Mouse (Mus musculus) midbrain, embryonic 15.5 days (tissue): ENCODE results near the gene Nr5a2. TPM values are rescaled to one million over a fixed set of nuclear protein-coding genes. Genes with fewer than 3 reads are reported as not detected.

Experiments
- ATAC-seq: fragments of 200-750 bp; cut with Nextera tagmentation; replicated peaks from 2 replicates; pipeline ENCODE4 v1.8.0; 2017; ENCODE audit warnings: moderate TSS enrichment
- H3K27ac ChIP-seq: fragments of 300-500 bp; sonication (generic); 2 replicates; pipeline ENCODE4 v1.5.1; 2015; ENCODE audit warnings: mild to moderate bottlenecking, inconsistent platforms
- H3K27me3 ChIP-seq: fragments of 300-500 bp; sonication (generic); replicated peaks from 2 replicates; pipeline ENCODE4 v1.6.1; 2015; ENCODE audit warnings: inconsistent platforms
- H3K36me3 ChIP-seq: fragments of 300-500 bp; sonication (generic); replicated peaks from 2 replicates; pipeline ENCODE4 v1.6.1; 2015; ENCODE audit warnings: inconsistent platforms
- H3K4me1 ChIP-seq: fragments of 300-500 bp; sonication (generic); 2 replicates; pipeline ENCODE4 v1.6.1; 2015; ENCODE audit warnings: inconsistent platforms
- H3K4me2 ChIP-seq: fragments of 300-500 bp; sonication (generic); 2 replicates; pipeline ENCODE4 v1.6.1; 2015; ENCODE audit warnings: inconsistent platforms, mild to moderate bottlenecking, moderate library complexity
- H3K4me3 ChIP-seq: fragments of 300-500 bp; sonication (generic); 2 replicates; pipeline ENCODE4 v1.5.1; 2015; ENCODE audit warnings: mild to moderate bottlenecking, inconsistent platforms
- H3K9ac ChIP-seq: fragments of 300-500 bp; sonication (generic); 2 replicates; pipeline ENCODE4 v1.6.1; 2015; ENCODE audit warnings: mild to moderate bottlenecking, inconsistent platforms
- H3K9me3 ChIP-seq: fragments of 300-500 bp; sonication (generic); 2 replicates; pipeline ENCODE4 v1.6.1; 2016; ENCODE audit warnings: inconsistent platforms
- WGBS: fragments of 180-500 bp; shearing (Covaris S2); methylation state at CpG from one replicate; pipeline ENCODE4 v1.1.7; 2015; ENCODE audit warnings: mixed read lengths; 5-methylcytosine and 5-hydroxymethylcytosine counted together
- polyA plus RNA-seq: library from polyadenylated mRNA; unstranded; fragments of >200 nt; fragmentation: Nextera tagmentation; extraction: Ambion mirVana; gene quantifications from 2 replicates; pipeline ENCODE4 v1.2.1, GENCODE M21; 2015

Gene Nr5a2
- polyA plus RNA-seq, 1 experiment from 2014 or later, result 1.1 TPM

- no peaks in the 10 kb centered on the region for H3K9me3 ChIP-seq
- peaks cover 33% of the 10 kb centered on the region for H3K4me1 ChIP-seq
- H3K9ac ChIP-seq, result no peak overlapping the region; the same call in 1 of the 2 replicates
- peak overlapping the region; percentile 82 for H3K4me2 ChIP-seq
- H3K36me3 ChIP-seq, result no peaks in the 10 kb centered on the region
- H3K4me3 ChIP-seq, result peak overlapping the region; percentile 44
- ATAC-seq, result no peak
- H3K27me3 ChIP-seq, result peaks cover 82% of the 10 kb centered on the region
- no peak overlapping the region for H3K27ac ChIP-seq
- 2% methylated on average over 20 of the region's 20 CpGs for WGBS
Observed at GRCm38 (mm10) chr1:136947394-136948126, 12.7 kb downstream of the Nr5a2 start.

GRCm38 (mm10) chr1:136946806-136947393 lies 13.3 kb downstream of the Nr5a2 start:
- no peaks in the 10 kb centered on the region for H3K9me3 ChIP-seq
- H3K9ac ChIP-seq, result no peak overlapping the region
- peak overlapping the region; percentile 82; the same call in 1 of the 2 replicates for H3K4me2 ChIP-seq
- H3K36me3 ChIP-seq, result no peaks in the 10 kb centered on the region
- peak overlapping the region; percentile 11 for H3K4me3 ChIP-seq
- no peak overlapping the region for H3K27ac ChIP-seq
- peaks cover 26% of the 10 kb centered on the region for H3K4me1 ChIP-seq
- H3K27me3 ChIP-seq, result peaks cover 79% of the 10 kb centered on the region
- ATAC-seq, result no peak
- WGBS, result under 1% methylated on average over 18 of the region's 18 CpGs

- H3K27me3 ChIP-seq, result peaks cover 75% of the 10 kb centered on the region
- no peak overlapping the region for H3K27ac ChIP-seq
- H3K9ac ChIP-seq, result no peak overlapping the region
- H3K36me3 ChIP-seq, result no peaks in the 10 kb centered on the region
- no peak for ATAC-seq
- H3K4me3 ChIP-seq, result no peak overlapping the region
- no peaks in the 10 kb centered on the region for H3K9me3 ChIP-seq
- H3K4me1 ChIP-seq, result peaks cover 26% of the 10 kb centered on the region
- no peak overlapping the region for H3K4me2 ChIP-seq
- under 1% methylated on average over 8 of the region's 8 CpGs for WGBS
Observed at GRCm38 (mm10) chr1:136946404-136946803, 13.8 kb downstream of the Nr5a2 start.

DNA sequence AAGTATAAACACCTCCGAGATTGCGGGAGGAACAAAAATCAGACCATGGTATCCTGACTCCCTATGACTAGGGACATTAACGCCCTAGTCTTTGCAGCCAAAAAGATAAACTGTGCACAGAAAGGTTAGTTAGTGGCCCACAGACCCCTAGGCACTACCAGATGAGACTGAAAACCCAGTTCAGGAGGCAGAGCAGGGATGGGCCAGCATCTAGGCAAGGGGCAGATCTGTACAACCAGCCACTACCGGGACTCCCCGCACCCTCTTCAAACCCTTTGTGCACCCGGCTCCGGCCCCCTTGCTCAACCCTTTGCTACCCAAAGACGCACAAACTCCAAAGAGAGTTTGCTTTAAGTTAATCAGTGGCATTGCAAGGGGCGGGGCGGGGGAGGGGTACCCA lies 14.4 kb downstream of the Nr5a2 start:
- H3K27ac ChIP-seq, result no peak overlapping the region
- WGBS, result 1% methylated on average over 10 of the region's 10 CpGs
- peaks cover 26% of the 10 kb centered on the region for H3K4me1 ChIP-seq
- H3K9me3 ChIP-seq, result no peaks in the 10 kb centered on the region
- peaks cover 70% of the 10 kb centered on the region for H3K27me3 ChIP-seq
- H3K36me3 ChIP-seq, result no peaks in the 10 kb centered on the region
- no peak overlapping the region for H3K4me3 ChIP-seq
- H3K9ac ChIP-seq, result no peak overlapping the region
- ATAC-seq, result no peak
- no peak overlapping the region for H3K4me2 ChIP-seq

- Histone ChIP-seq H3K36me3 (no peaks in the 10 kb centered on the region), H3K9ac (no peak overlapping the region), H3K4me3 (no peak overlapping the region), H3K27me3 (peaks cover 66% of the 10 kb centered on the region), H3K4me2 (no peak overlapping the region), H3K4me1 (peaks cover 26% of the 10 kb centered on the region), H3K9me3 (no peaks in the 10 kb centered on the region), H3K27ac (no peak overlapping the region)
- 5% methylated on average over 7 of the region's 7 CpGs for WGBS
- ATAC-seq, result no peak
Observed at GRCm38 (mm10) chr1:136945426-136945825, 14.8 kb downstream of the Nr5a2 start.

DNA sequence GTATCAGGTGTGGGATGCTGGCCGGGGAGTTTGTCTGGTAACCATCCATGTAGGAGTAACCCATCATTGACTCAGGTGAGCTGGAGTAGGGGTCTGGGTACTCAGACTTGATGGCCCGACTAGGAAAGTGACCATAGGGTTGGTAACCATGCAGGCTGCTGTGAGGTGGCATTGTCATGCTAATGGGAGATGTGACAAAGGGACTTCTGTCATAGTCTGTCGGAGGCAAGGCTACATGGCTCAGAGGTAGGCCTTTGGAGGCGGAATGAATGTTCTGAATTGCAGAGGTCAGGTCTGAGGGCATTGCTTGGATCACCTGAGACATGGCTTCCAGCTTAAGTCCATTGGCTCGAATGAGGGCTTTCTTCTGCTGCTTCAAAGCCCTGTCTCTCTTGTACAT lies 19.6 kb downstream of the Nr5a2 start:
- ATAC-seq, result no peak
- Histone ChIP-seq H3K4me2 (no peak overlapping the region), H3K9ac (no peak overlapping the region), H3K4me1 (no peaks in the 10 kb centered on the region), H3K36me3 (no peaks in the 10 kb centered on the region), H3K27ac (no peak overlapping the region), H3K9me3 (no peaks in the 10 kb centered on the region), H3K4me3 (no peak overlapping the region), H3K27me3 (peaks cover 24% of the 10 kb centered on the region)
- WGBS, result 54% methylated on average over 5 of the region's 5 CpGs

DNA sequence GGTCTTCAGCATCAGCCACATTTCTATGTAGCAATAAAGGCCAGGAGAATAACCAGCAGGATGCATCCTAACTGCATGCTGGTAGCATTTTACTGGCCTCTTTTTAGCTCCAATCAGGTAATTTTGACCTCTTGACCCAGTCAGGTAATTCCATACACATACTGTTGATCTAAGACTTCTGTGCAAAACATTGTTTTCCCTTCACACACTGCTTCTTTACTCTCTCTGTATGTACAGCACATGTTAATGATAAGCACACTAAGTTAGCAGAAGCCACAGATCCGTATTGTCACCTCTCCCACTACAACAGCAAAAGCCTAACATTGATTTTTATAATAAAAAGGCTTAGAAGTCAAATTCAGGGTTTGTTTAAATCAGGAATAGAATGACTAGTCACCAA lies 21.0 kb downstream of the Nr5a2 start:
- Histone ChIP-seq H3K36me3 (no peaks in the 10 kb centered on the region), H3K4me3 (no peak overlapping the region), H3K4me2 (no peak overlapping the region), H3K9me3 (no peaks in the 10 kb centered on the region), H3K9ac (no peak overlapping the region), H3K27me3 (peaks cover 13% of the 10 kb centered on the region), H3K27ac (no peak overlapping the region), H3K4me1 (no peaks in the 10 kb centered on the region)
- 76% methylated on average over 1 of the region's 1 CpGs for WGBS
- no peak for ATAC-seq

GRCm38 (mm10) chr1:136935960-136936324 lies 24.3 kb downstream of the Nr5a2 start:
- Histone ChIP-seq H3K9ac (no peak overlapping the region), H3K36me3 (no peaks in the 10 kb centered on the region), H3K4me2 (no peak overlapping the region), H3K9me3 (no peaks in the 10 kb centered on the region), H3K27ac (no peak overlapping the region), H3K4me1 (no peaks in the 10 kb centered on the region), H3K27me3 (no peaks in the 10 kb centered on the region; the same call in none of the 2 replicates), H3K4me3 (no peak overlapping the region)
- WGBS, result 91% methylated on average over 9 of the region's 9 CpGs
- no peak for ATAC-seq

DNA sequence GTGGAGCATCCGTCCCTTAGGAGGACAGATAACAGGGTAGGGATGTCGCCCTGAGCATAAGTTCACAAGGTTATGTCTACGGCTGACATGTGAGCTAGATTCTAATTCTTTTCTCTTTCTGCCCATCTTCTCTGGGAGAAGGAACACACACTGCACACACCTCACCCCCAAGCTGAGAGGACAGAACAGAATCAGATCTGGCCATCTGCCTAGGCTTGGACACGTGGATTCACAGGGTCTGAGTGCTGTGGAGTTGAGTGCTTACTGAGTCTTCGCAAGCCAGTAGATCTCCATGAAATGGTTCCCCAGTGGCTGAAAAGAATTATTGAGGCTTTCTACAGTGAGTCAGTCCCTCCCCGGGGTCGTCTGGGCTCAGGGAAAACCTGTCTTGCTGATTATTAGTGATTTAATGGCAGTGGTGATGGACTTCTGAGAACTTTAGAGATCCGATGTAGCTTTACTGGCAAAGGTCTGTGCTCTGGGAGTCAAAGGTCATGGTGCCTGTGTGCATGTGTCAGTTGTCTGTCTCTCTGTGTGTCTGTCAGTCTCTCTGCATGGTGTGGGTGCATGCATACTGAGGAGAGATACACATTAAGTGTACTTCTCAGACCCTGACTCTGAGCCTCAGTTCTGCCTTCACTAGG lies 24.8 kb downstream of the Nr5a2 start:
- Histone ChIP-seq H3K4me3 (no peak overlapping the region), H3K4me2 (no peak overlapping the region), H3K9ac (no peak overlapping the region), H3K9me3 (no peaks in the 10 kb centered on the region), H3K27me3 (no peaks in the 10 kb centered on the region; the same call in none of the 2 replicates), H3K4me1 (no peaks in the 10 kb centered on the region), H3K27ac (no peak overlapping the region), H3K36me3 (no peaks in the 10 kb centered on the region)
- WGBS, result 80% methylated on average over 8 of the region's 8 CpGs
- ATAC-seq, result no peak

DNA sequence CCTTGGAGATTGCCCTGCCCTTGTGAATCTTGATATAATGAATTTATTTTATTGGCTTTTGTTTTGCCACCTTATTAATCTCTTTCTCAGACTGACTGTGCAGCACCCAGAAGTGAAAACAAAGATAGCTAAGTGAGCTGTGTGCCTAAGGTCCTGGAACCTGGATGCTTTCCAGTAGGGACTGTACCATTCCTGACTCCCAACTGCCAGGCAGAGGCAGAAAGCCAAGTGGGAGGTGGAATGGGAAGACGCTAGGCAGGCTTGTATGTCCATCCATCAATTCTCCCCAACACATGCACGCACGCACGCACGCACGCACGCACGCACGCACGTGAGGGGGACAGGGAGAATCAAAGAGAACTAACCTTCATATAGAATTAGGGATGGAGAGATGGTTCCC lies 26.2 kb downstream of the Nr5a2 start:
- WGBS, result 92% methylated on average over 10 of the region's 10 CpGs
- Histone ChIP-seq H3K27ac (no peak overlapping the region), H3K4me2 (no peak overlapping the region), H3K4me3 (no peak overlapping the region), H3K9me3 (no peaks in the 10 kb centered on the region), H3K27me3 (no peaks in the 10 kb centered on the region; the same call in 1 of the 2 replicates), H3K9ac (no peak overlapping the region), H3K36me3 (no peaks in the 10 kb centered on the region), H3K4me1 (no peaks in the 10 kb centered on the region)
- ATAC-seq, result no peak

- Histone ChIP-seq H3K9me3 (no peaks in the 10 kb centered on the region), H3K9ac (no peak overlapping the region), H3K4me1 (no peaks in the 10 kb centered on the region), H3K36me3 (no peaks in the 10 kb centered on the region), H3K4me3 (no peak overlapping the region), H3K27ac (no peak overlapping the region), H3K27me3 (no peaks in the 10 kb centered on the region), H3K4me2 (no peak overlapping the region)
- ATAC-seq, result no peak
- WGBS, result 94% methylated on average over 5 of the region's 5 CpGs
Observed at GRCm38 (mm10) chr1:136931026-136931425, 29.2 kb downstream of the Nr5a2 start.

GRCm38 (mm10) chr1:136929743-136930142 lies 30.5 kb downstream of the Nr5a2 start:
- H3K27me3 ChIP-seq, result no peaks in the 10 kb centered on the region
- H3K4me3 ChIP-seq, result no peak overlapping the region
- no peak overlapping the region for H3K4me2 ChIP-seq
- no peaks in the 10 kb centered on the region for H3K9me3 ChIP-seq
- H3K27ac ChIP-seq, result no peak overlapping the region
- H3K9ac ChIP-seq, result no peak overlapping the region
- 92% methylated on average over 6 of the region's 6 CpGs for WGBS
- no peaks in the 10 kb centered on the region for H3K4me1 ChIP-seq
- H3K36me3 ChIP-seq, result no peaks in the 10 kb centered on the region
- ATAC-seq, result no peak
